In the genomic region with DNA sequence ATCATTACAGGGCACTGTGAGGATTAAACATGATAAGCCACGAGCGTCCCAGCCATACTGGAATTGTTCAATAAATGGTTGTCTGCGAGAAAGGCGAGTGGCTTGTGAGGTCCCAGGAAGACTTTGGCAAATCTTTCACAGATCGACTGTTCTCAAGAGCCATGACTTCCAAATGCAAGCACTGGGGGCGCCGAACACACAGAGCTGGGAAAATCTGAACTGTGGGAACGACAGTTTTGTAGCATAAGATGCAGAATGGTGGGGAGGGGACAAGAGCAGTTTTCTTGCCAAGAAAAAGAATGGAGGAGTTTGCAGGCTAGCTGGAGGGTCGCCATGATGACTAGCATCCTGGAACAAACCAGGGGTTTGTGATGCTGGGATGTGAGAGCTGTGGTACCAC, we compare ENCODE assay signal across 17 mouse cellular contexts.
DNase-seq lines count a peak whose midpoint lies in the region; ATAC-seq and TF ChIP-seq lines count a peak whose summit lies in the region.
"Had no signal": no experiment of that assay in that cellular context is flagged by ENCODE, and none has a peak within 500 bp of the region (broad histone marks: within the 10 kb centered on the region; RNA-seq: fewer than 3 reads in every experiment).

No protein-coding gene starts in this region.

- H3K4me2 ChIP-seq in forebrain, embryonic 14.5 days (ENCODE audit: low read length), result no peak overlapping the region
- no peak overlapping the region for H3K4me2 ChIP-seq in midbrain, postnatal 0 days (ENCODE audit: low read depth, low read length, poor library complexity, severe bottlenecking)
- no peak overlapping the region for H3K4me2 ChIP-seq in midbrain, embryonic 13.5 days (replicated peaks)
- H3K4me2 ChIP-seq: kidney, embryonic 15.5 days; limb, embryonic 13.5 days had no signal

- WGBS in forebrain, embryonic 14.5 days, result 55% methylated on average over 9 of the region's 9 CpGs
- WGBS in forebrain, embryonic 10.5 days, result 65% methylated on average over 9 of the region's 9 CpGs
- WGBS in midbrain, postnatal 0 days, result 47% methylated on average over 9 of the region's 9 CpGs
- 49% methylated on average over 9 of the region's 9 CpGs for WGBS in midbrain, embryonic 13.5 days

- H3K27me3 ChIP-seq in forebrain, embryonic 14.5 days (replicated peaks; ENCODE audit: control insufficient read depth, insufficient read depth, low read length), result 0 out of 2 replicates have a peak, but pooled peaks cover 2% of the 10 kb centered on the region
- peaks cover 100% of the 10 kb centered on the region for H3K27me3 ChIP-seq in forebrain, embryonic 10.5 days (ENCODE audit: poor library complexity, severe bottlenecking)
- H3K27me3 ChIP-seq in midbrain, postnatal 0 days (ENCODE audit: insufficient read depth, low read length), result no peaks in the 10 kb centered on the region
- peaks cover 46% of the 10 kb centered on the region for H3K27me3 ChIP-seq in midbrain, embryonic 13.5 days

- H3K4me1 ChIP-seq in forebrain, embryonic 14.5 days (ENCODE audit: control insufficient read depth, insufficient read depth, low read length), result peaks cover 7% of the 10 kb centered on the region
- peaks cover 19% of the 10 kb centered on the region for H3K4me1 ChIP-seq in forebrain, embryonic 10.5 days
- H3K4me1 ChIP-seq in midbrain, postnatal 0 days (ENCODE audit: insufficient read depth, low read length), result no peaks in the 10 kb centered on the region
- H3K4me1 ChIP-seq in midbrain, embryonic 13.5 days (replicated peaks), result peaks cover 20% of the 10 kb centered on the region

- peak; percentile 65 for TF ChIP-seq CTCF in layer of hippocampus, adult 2 months (conservative IDR thresholded peaks at IDR 0.05)
- peak; percentile 63 for TF ChIP-seq CTCF in midbrain, postnatal 0 days (IDR thresholded peaks at IDR 0.05)

- peak; percentile 61 for DNase-seq in forebrain, embryonic 14.5 days (ENCODE audit: low spot score)
- DNase-seq in forebrain, embryonic 10.5 days (ENCODE audit: extremely low spot score, low spot score), result no peak
- DNase-seq in layer of hippocampus, adult 2 months (ENCODE audit: low spot score in 2 of 2), result peak in 1 of 2 experiments; percentile 11
- DNase-seq in layer of hippocampus, adult 9-10 months (ENCODE audit: low spot score), result no peak
- peak; percentile 42 for DNase-seq in midbrain, postnatal 0 days (ENCODE audit: low spot score)
- peak; percentile 19 for DNase-seq in ZHBTc4 (ENCODE audit: low read depth, low spot score)
- DNase-seq in gastrocnemius, adult 8-10 months (ENCODE audit: low spot score in 2 of 2), result no peak
- DNase-seq: B cell, adult 2 months; cerebellum, adult 11 months; heart, adult 11 months; layer of hippocampus, adult 9-11 months had no signal

- H3K36me3 ChIP-seq in forebrain, embryonic 14.5 days (ENCODE audit: control insufficient read depth, insufficient read depth, low read length), result no peaks in the 10 kb centered on the region
- no peaks in the 10 kb centered on the region for H3K36me3 ChIP-seq in forebrain, embryonic 10.5 days (replicated peaks)
- H3K36me3 ChIP-seq in midbrain, postnatal 0 days (ENCODE audit: insufficient read depth, low read length), result no peaks in the 10 kb centered on the region
- H3K36me3 ChIP-seq in midbrain, embryonic 13.5 days, result no peaks in the 10 kb centered on the region
- H3K36me3 ChIP-seq: G1E; kidney, embryonic 15.5 days; limb, embryonic 13.5 days had no signal

- H3K9me3 ChIP-seq in forebrain, embryonic 14.5 days (replicated peaks; ENCODE audit: control insufficient read depth, low read length), result no peaks in the 10 kb centered on the region
- no peaks in the 10 kb centered on the region for H3K9me3 ChIP-seq in forebrain, embryonic 10.5 days
- H3K9me3 ChIP-seq in midbrain, postnatal 0 days (ENCODE audit: low read length), result no peaks in the 10 kb centered on the region
- no peaks in the 10 kb centered on the region for H3K9me3 ChIP-seq in midbrain, embryonic 13.5 days
- H3K9me3 ChIP-seq: G1E; kidney, embryonic 15.5 days; limb, embryonic 13.5 days had no signal

- no peak overlapping the region for H3K27ac ChIP-seq in forebrain, embryonic 14.5 days (ENCODE audit: low read depth, low read length)
- no peak overlapping the region for H3K27ac ChIP-seq in forebrain, embryonic 10.5 days
- H3K27ac ChIP-seq in layer of hippocampus, adult 2 months, result no peak overlapping the region
- H3K27ac ChIP-seq in midbrain, postnatal 0 days (ENCODE audit: low read depth, low read length), result no peak overlapping the region
- no peak overlapping the region for H3K27ac ChIP-seq in midbrain, embryonic 13.5 days
- H3K27ac ChIP-seq: kidney, embryonic 15.5 days; limb, embryonic 13.5 days had no signal

- no peak overlapping the region for H3K9ac ChIP-seq in forebrain, embryonic 14.5 days (ENCODE audit: low read length)
- H3K9ac ChIP-seq in midbrain, postnatal 0 days (replicated peaks; ENCODE audit: low read length, poor library complexity, severe bottlenecking), result no peak overlapping the region
- no peak overlapping the region for H3K9ac ChIP-seq in midbrain, embryonic 13.5 days (replicated peaks)
- H3K9ac ChIP-seq: kidney, embryonic 15.5 days; limb, embryonic 13.5 days had no signal

- ATAC-seq in forebrain, embryonic 14.5 days, result no peak
- no peak for ATAC-seq in midbrain, postnatal 0 days (ENCODE audit: low FRiP score)
- no peak for ATAC-seq in midbrain, embryonic 13.5 days
- ATAC-seq: hindbrain, embryonic 16.5 days had no signal

- H3K4me3 ChIP-seq in forebrain, embryonic 14.5 days (ENCODE audit: low read depth, low read length), result no peak overlapping the region
- no peak overlapping the region for H3K4me3 ChIP-seq in forebrain, embryonic 10.5 days
- no peak overlapping the region for H3K4me3 ChIP-seq in layer of hippocampus, adult 2 months
- H3K4me3 ChIP-seq in midbrain, postnatal 0 days (ENCODE audit: low read depth, low read length), result no peak overlapping the region
- no peak overlapping the region for H3K4me3 ChIP-seq in midbrain, embryonic 13.5 days (replicated peaks)
- H3K4me3 ChIP-seq: kidney, embryonic 15.5 days; limb, embryonic 13.5 days; myocyte had no signal

Comparison
In these comparisons a context has a peak if more than half of its experiments do, and no peak if none do; other contexts are left out.
1. DNase-seq: peak in forebrain, embryonic 14.5 days (single experiment), midbrain, postnatal 0 days (single experiment) and ZHBTc4 (single experiment); none in forebrain, embryonic 10.5 days (single experiment), layer of hippocampus, adult 9-10 months (single experiment) and gastrocnemius, adult 8-10 months (0 of 2).